Mouse (Mus musculus) heart, embryonic 12.5 days (tissue): ENCODE results near the gene Spred2. TPM values are rescaled to one million over a fixed set of nuclear protein-coding genes. Genes with fewer than 3 reads are reported as not detected.

Source experiments
- ATAC-seq: fragments of 200-750 bp; cut with Nextera tagmentation; 2 replicates; pipeline ENCODE4 v1.8.0; 2017; ENCODE audit warnings: moderate TSS enrichment, moderate library complexity; ENCODE audit not compliant: insufficient number of reproducible peaks, low FRiP score
- H3K27ac ChIP-seq: fragments of 300-500 bp; sonication (generic); 2 replicates; pipeline ENCODE4 v1.5.1; 2016; ENCODE audit warnings: mild to moderate bottlenecking, moderate library complexity; ENCODE audit not compliant: poor library complexity, severe bottlenecking
- H3K27me3 ChIP-seq: fragments of 300-500 bp; sonication (generic); replicated peaks from 2 replicates; pipeline ENCODE4 v1.6.1; 2016; ENCODE audit warnings: mild to moderate bottlenecking, moderate library complexity
- H3K36me3 ChIP-seq: fragments of 300-500 bp; sonication (generic); 2 replicates; pipeline ENCODE4 v1.6.1; 2016; ENCODE audit warnings: mild to moderate bottlenecking, moderate library complexity
- H3K4me1 ChIP-seq: fragments of 300-500 bp; sonication (generic); replicated peaks from 2 replicates; pipeline ENCODE4 v1.6.1; 2016; ENCODE audit warnings: mild to moderate bottlenecking
- H3K4me2 ChIP-seq: fragments of 300-500 bp; sonication (generic); 2 replicates; pipeline ENCODE4 v1.6.1; 2016; ENCODE audit warnings: mild to moderate bottlenecking, moderate library complexity
- H3K4me3 ChIP-seq: fragments of 300-500 bp; sonication (generic); 2 replicates; pipeline ENCODE4 v1.5.1; 2016; ENCODE audit warnings: mild to moderate bottlenecking
- H3K9ac ChIP-seq: fragments of 300-500 bp; sonication (generic); 2 replicates; pipeline ENCODE4 v1.6.1; 2016; ENCODE audit warnings: mild to moderate bottlenecking, moderate library complexity
- H3K9me3 ChIP-seq: fragments of 300-500 bp; sonication (generic); replicated peaks from 2 replicates; pipeline ENCODE4 v1.6.1; 2016; ENCODE audit warnings: mild to moderate bottlenecking, moderate library complexity
- WGBS: fragments of 180-500 bp; shearing (Covaris S2); methylation state at CpG from one replicate; pipeline ENCODE4 v1.1.7; 2016; 5-methylcytosine and 5-hydroxymethylcytosine counted together
- polyA plus RNA-seq: library from polyadenylated mRNA; unstranded; fragments of >200 nt; fragmentation: Nextera tagmentation; extraction: Ambion mirVana; gene quantifications from 2 replicates; pipeline ENCODE4 v1.2.1, GENCODE M21; 2016

Gene Spred2
- polyA plus RNA-seq, 1 experiment from 2014 or later = 5.5 TPM

DNA sequence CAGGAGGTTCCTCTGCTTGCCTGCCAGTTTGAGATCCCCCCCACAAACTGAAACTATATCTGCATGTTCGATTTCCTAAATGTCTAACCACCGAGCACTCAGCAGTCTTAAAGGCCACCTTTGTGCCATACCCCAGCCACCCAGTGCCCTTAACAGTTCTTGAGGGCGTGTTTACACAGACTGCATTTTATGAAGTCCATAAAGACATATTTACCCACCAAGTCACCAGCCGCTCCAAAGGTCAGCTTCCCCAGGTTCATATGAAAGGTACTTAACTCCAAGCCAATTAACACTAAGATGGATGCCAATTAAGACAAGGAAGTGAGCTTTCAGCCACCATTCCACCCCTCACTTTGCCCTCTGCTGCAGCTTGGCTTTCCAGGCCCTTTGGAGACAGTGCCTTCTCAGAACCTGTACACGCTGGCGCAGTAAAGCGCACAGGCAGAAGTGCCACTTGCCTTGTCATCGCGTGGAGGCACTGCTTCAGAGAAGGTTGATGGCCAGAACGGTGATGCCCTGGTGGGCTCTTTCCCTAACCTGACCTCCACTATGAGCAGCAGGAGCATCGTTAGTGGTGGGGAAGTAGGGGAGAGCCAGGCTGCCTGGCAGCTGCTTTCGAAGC lies 17.1 kb downstream of the Spred2 start:
- H3K4me3 ChIP-seq = no peak overlapping the region
- H3K27me3 ChIP-seq = no peaks in the 10 kb centered on the region
- H3K4me2 ChIP-seq = no peak overlapping the region
- ATAC-seq = no peak
- H3K9me3 ChIP-seq = no peaks in the 10 kb centered on the region
- H3K27ac ChIP-seq = no peak overlapping the region
- H3K4me1 ChIP-seq = peaks cover 55% of the 10 kb centered on the region
- peaks cover 9% of the 10 kb centered on the region for H3K36me3 ChIP-seq
- WGBS = 82% methylated on average over 12 of the region's 12 CpGs
- H3K9ac ChIP-seq = no peak overlapping the region

DNA sequence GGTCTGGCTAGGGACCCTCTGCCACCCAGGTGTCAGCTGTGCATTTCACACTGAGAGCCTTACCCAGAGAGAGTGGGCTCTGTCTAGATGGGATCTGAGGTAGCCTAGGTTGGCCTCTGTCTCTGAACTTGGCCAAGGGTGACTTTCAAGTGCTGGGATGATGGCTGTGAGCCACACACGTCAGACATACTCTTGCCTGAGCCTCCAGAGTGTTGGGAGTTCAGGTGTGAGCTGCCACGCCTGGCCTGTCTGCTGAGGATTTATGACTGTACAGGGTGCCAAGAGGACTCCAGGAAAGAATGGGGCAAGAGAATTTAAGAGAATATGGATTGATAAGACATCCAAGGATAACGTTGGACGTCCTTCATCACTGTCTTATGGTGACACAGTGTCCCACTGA lies 17.8 kb downstream of the Spred2 start:
- peaks cover 48% of the 10 kb centered on the region for H3K4me1 ChIP-seq
- peaks cover 9% of the 10 kb centered on the region for H3K36me3 ChIP-seq
- H3K4me3 ChIP-seq = no peak overlapping the region
- no peak overlapping the region for H3K9ac ChIP-seq
- H3K4me2 ChIP-seq = no peak overlapping the region
- no peak overlapping the region for H3K27ac ChIP-seq
- WGBS = 63% methylated on average over 4 of the region's 4 CpGs
- H3K27me3 ChIP-seq = no peaks in the 10 kb centered on the region
- H3K9me3 ChIP-seq = no peaks in the 10 kb centered on the region
- no peak for ATAC-seq

DNA sequence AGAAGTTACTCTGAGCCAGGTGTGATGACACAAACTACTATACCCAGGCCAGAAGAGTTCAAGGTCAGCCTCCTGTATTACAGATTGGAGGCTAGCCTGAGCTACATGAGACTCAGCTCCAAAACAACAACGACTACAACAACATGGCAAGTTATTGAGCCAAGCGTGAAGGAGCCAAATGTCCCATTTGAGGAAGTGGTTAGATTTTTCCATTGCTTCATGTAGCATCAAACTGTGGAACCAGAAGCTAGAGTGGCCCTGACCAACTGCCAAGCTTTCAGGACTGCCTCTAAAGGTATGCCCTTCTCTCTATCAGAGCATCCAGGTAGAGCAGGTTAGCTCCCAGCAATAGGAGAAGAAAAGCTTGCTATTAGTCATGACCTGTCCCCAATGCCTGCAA lies 19.6 kb downstream of the Spred2 start:
- Histone ChIP-seq H3K4me3 (no peak overlapping the region), H3K9ac (no peak overlapping the region), H3K4me2 (no peak overlapping the region), H3K4me1 (peaks cover 55% of the 10 kb centered on the region), H3K36me3 (peaks cover 9% of the 10 kb centered on the region), H3K27ac (no peak overlapping the region), H3K9me3 (no peaks in the 10 kb centered on the region), H3K27me3 (no peaks in the 10 kb centered on the region)
- ATAC-seq = no peak
- WGBS = 96% methylated on average over 2 of the region's 2 CpGs

DNA sequence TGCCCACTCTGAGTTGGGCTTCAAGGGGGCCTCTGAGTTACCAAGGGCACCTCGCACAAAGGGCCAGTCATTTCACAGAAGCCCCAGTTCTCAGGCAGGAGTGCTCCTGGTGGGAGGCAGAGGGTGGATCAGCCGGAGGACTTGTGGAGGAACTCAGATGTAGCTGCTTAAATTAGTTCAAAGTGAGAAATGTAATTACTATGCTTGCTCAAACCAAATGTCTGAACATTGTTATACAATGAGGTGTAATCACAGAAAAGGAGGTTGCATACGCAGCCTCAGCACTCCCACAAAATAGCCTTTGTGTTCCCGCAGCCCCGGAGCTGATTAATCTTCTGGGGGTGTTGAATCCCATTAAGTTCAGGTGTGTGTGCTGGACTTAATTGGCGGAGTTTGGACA lies 20.5 kb downstream of the Spred2 start:
- Histone ChIP-seq H3K9ac (no peak overlapping the region), H3K27ac (no peak overlapping the region), H3K27me3 (no peaks in the 10 kb centered on the region), H3K4me3 (no peak overlapping the region), H3K9me3 (no peaks in the 10 kb centered on the region), H3K36me3 (peaks cover 9% of the 10 kb centered on the region), H3K4me1 (peaks cover 55% of the 10 kb centered on the region), H3K4me2 (no peak overlapping the region)
- 84% methylated on average over 6 of the region's 6 CpGs for WGBS
- ATAC-seq = no peak

DNA sequence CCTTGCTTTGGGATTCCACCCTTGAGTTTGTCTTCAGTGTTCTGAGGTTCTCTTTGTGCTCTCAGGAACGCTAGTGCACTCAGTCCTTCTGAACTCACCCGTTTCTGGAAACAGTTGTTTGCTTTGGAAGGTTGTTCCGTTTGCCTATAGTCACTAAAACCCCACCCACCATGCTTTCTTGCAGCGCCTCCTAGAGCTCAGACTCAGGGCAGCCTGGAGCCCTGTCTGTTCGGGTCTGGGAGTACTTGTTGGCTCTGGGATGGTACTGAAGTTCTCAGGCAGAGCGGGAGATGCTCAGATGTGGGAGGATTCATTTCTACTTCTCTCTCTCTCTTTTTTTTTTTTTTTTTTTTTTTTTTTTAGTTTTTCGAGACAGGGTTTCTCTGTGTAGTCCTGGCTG lies 22.5 kb downstream of the Spred2 start:
- ATAC-seq = no peak
- no peaks in the 10 kb centered on the region for H3K27me3 ChIP-seq
- WGBS = 84% methylated on average over 7 of the region's 7 CpGs
- H3K9ac ChIP-seq = no peak overlapping the region
- H3K27ac ChIP-seq = no peak overlapping the region
- peaks cover 58% of the 10 kb centered on the region for H3K4me1 ChIP-seq
- H3K4me3 ChIP-seq = no peak overlapping the region
- H3K36me3 ChIP-seq = peaks cover 4% of the 10 kb centered on the region; the same call in 1 of the 2 replicates
- no peak overlapping the region for H3K4me2 ChIP-seq
- H3K9me3 ChIP-seq = no peaks in the 10 kb centered on the region

DNA sequence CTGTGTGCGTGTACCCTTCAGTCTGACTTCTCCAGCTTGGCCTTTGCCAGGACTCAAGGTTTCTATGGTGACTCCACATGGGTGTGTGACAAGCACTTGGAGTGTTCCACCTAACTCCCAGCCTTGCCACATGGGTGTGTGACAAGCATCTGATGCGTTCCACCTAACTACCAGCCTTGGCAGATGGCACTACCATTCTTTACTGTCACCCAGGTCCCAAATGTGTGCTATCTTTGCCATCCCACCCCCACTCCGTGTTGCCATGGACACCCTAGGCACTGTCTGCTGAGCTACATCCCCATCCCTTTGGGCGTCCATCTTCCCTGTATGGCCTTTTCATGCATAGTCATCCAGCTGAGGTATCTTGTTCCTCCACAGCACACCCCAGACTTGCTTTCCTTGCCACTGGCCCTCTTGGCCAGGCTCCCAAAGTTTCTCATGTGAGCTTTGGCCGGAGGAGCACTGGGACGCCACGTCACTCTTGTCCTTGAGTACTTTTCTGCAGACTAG lies 23.5 kb downstream of the Spred2 start:
- ATAC-seq = no peak

DNA sequence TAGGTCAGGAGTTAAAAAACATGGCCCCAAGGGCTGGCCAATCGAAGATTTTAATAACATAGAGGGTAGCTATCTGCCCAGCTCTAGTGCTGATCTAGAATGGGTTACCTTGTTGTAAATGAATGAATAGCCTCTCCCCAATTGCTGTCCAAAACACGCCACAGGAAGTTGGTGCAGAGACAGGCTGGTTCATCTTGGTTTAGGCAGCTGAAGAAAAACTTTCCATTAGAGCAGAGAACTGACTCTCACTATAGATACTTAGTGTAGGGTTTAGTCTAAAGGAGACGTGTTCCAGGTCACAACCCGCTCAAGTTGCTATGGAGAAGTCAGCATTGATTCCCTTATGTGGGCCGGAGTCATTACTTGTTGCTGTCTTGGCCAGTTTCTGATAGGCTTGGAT lies 25.6 kb downstream of the Spred2 start:
- Histone ChIP-seq H3K27me3 (no peaks in the 10 kb centered on the region), H3K9ac (no peak overlapping the region), H3K27ac (no peak overlapping the region), H3K4me2 (no peak overlapping the region), H3K36me3 (peaks cover 4% of the 10 kb centered on the region; the same call in 1 of the 2 replicates), H3K4me1 (peaks cover 66% of the 10 kb centered on the region), H3K4me3 (no peak overlapping the region), H3K9me3 (no peaks in the 10 kb centered on the region)
- ATAC-seq = no peak
- WGBS = 72% methylated on average over 5 of the region's 5 CpGs

More for the DNA sequence above, 23.5 kb downstream of the Spred2 start:
- no peak overlapping the region for H3K9ac ChIP-seq
- no peak overlapping the region for H3K4me3 ChIP-seq
- no peak overlapping the region for H3K27ac ChIP-seq
- H3K9me3 ChIP-seq = no peaks in the 10 kb centered on the region
- 77% methylated on average over 7 of the region's 7 CpGs for WGBS
- no peak overlapping the region for H3K4me2 ChIP-seq
- no peaks in the 10 kb centered on the region for H3K27me3 ChIP-seq
- H3K36me3 ChIP-seq = peaks cover 4% of the 10 kb centered on the region; the same call in 1 of the 2 replicates
- peaks cover 59% of the 10 kb centered on the region for H3K4me1 ChIP-seq

DNA sequence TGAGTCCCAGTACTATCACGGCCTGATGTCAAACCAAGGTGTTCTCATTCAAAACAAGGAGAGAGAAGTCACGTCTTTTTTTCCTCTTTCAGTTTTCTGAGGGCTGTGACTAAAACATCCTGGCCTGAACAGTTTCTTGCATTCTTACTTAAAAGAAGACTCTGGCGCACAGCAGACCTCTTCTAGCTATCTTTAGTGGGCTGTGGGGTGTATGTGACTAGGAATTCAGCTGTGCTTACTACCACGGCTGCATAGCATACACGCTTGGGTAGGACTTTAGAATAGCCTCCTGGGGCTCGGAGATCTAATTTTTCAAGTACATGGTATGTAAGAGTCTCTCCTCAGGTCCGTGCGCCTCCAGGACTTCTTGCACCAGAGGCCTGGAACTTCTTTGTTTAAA lies 26.0 kb downstream of the Spred2 start:
- Histone ChIP-seq H3K4me3 (no peak overlapping the region), H3K9me3 (no peaks in the 10 kb centered on the region), H3K4me1 (peaks cover 64% of the 10 kb centered on the region), H3K36me3 (peaks cover 4% of the 10 kb centered on the region; the same call in 1 of the 2 replicates), H3K9ac (no peak overlapping the region), H3K27ac (no peak overlapping the region), H3K27me3 (no peaks in the 10 kb centered on the region), H3K4me2 (no peak overlapping the region)
- ATAC-seq = no peak
- 57% methylated on average over 8 of the region's 8 CpGs for WGBS

DNA sequence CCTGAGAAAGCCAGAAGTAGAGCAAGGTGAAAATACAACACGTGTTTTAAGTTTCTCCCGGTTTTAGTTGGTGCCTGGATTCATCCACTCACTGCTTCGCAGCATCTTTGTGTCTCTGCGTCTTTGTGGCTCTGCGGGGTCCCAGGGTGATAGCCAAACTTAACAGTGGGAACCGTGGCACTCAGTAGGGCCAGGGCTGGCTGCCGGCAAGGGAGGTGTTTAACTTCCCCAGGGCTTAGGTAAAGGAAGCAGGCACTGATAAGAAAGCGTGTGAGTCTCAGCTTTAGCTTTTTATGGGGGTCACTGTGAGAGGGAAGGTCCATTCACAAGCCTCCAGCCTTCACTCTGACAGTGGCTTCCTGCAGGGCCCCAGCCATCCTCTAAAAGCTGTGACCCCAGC lies 28.8 kb downstream of the Spred2 start:
- 8% methylated on average over 8 of the region's 8 CpGs for WGBS
- Histone ChIP-seq H3K9me3 (no peaks in the 10 kb centered on the region), H3K4me3 (no peak overlapping the region), H3K9ac (no peak overlapping the region), H3K27ac (no peak overlapping the region; the same call in 1 of the 2 replicates), H3K27me3 (no peaks in the 10 kb centered on the region), H3K4me2 (no peak overlapping the region), H3K36me3 (no peaks in the 10 kb centered on the region), H3K4me1 (peaks cover 66% of the 10 kb centered on the region)
- ATAC-seq = no peak

DNA sequence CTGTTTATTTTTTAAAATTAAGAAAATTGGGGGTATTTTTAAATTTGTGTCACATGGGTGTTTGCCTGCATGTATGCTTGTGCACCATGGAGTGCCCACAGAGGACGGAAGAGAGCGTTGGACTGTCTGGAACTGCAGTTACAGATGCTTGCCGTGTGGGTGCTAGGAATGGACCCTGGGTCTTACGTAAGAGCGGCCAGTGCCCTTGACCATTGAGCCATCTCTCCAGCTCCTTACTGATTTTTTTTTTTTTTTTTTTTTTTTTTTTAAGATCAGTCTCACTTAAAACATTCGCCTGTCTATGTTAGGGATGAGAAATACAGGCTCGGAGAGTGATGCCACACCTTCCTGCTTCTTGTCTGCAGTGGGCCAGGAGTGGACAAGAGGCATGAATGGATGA lies 29.7 kb downstream of the Spred2 start:
- Histone ChIP-seq H3K36me3 (no peaks in the 10 kb centered on the region), H3K4me1 (peaks cover 57% of the 10 kb centered on the region)
- 95% methylated on average over 7 of the region's 7 CpGs for WGBS

DNA sequence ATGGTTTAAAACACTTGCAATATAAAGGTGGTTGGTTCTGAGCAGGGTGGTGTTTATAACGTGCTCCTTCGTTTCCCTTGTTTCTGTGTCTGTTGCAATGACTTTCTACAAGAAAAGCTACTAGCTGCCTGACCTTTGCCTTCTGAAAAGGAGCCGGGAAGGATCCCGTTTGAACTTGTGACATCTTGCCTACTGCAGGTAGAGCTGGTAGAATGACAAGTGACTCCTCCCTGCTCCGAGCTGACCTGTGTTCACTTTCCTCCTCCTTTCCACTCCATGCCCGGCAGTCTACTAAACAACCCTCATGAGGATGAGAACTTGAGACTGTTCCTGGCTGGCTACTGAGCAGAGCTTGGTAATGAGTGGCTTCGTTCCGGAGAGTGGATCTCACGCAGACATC lies 30.9 kb downstream of the Spred2 start:
- Histone ChIP-seq H3K27me3 (no peaks in the 10 kb centered on the region), H3K9me3 (no peaks in the 10 kb centered on the region), H3K4me3 (no peak overlapping the region), H3K36me3 (no peaks in the 10 kb centered on the region), H3K4me2 (no peak overlapping the region), H3K9ac (no peak overlapping the region), H3K4me1 (peaks cover 50% of the 10 kb centered on the region), H3K27ac (no peak overlapping the region)
- no peak for ATAC-seq
- 73% methylated on average over 9 of the region's 9 CpGs for WGBS

More for the DNA sequence above, 29.7 kb downstream of the Spred2 start:
- Histone ChIP-seq H3K27ac (no peak overlapping the region), H3K4me3 (no peak overlapping the region), H3K27me3 (no peaks in the 10 kb centered on the region), H3K4me2 (no peak overlapping the region), H3K9me3 (no peaks in the 10 kb centered on the region), H3K9ac (no peak overlapping the region)
- ATAC-seq = no peak

DNA sequence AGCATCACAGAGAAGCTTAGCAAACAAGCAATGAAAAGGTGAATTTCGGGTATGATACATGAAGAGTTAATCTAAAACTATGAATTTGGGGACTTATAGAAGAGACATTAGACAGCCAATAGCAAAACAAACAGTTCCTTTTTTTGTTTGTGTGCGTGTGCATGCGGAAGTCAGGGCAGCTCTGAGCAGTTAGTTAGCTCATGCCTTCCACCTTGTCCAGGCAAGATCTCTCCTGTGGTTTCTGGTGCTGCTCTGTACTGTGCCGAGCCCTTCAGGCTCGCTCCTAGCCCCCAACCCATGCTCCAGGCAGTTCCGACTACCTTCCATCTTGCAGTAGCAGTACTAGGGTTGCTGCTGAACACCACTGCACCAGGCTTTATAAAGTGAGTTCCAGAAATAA lies 31.5 kb downstream of the Spred2 start:
- Histone ChIP-seq H3K9ac (no peak overlapping the region), H3K4me1 (peaks cover 47% of the 10 kb centered on the region), H3K9me3 (no peaks in the 10 kb centered on the region), H3K4me3 (no peak overlapping the region), H3K36me3 (no peaks in the 10 kb centered on the region), H3K4me2 (no peak overlapping the region), H3K27ac (no peak overlapping the region), H3K27me3 (no peaks in the 10 kb centered on the region)
- ATAC-seq = no peak
- WGBS = 78% methylated on average over 6 of the region's 6 CpGs
